Mouse (Mus musculus) thymus, adult 2 months (tissue): ENCODE results near the gene Panx3. TPM values are rescaled to one million over a fixed set of nuclear protein-coding genes. Genes with fewer than 3 reads are reported as not detected.
A peak's percentile ranks its signal among the peaks of the same experiment; 100 is the strongest.

Experiments
- DNase-seq: peaks from one replicate; pipeline ENCODE4 v3.0.0; 2021
- H3K27ac ChIP-seq: fragments of 200-500 bp; 2 replicates; pipeline ENCODE4 v1.5.1; 2012; ENCODE audit warnings: low read length, control low read depth; ENCODE audit not compliant: control insufficient read depth, insufficient read depth
- H3K27me3 ChIP-seq: fragments of 200-500 bp; 2 replicates; pipeline ENCODE4 v1.6.1; 2012; ENCODE audit warnings: mild to moderate bottlenecking, low read length, moderate library complexity, mixed read lengths; ENCODE audit not compliant: control insufficient read depth, insufficient read depth
- H3K36me3 ChIP-seq: fragments of 200-500 bp; 2 replicates; pipeline ENCODE4 v1.6.1; 2012; ENCODE audit warnings: mild to moderate bottlenecking, low read length, moderate library complexity; ENCODE audit not compliant: control insufficient read depth, insufficient read depth
- H3K4me1 ChIP-seq: fragments of 200-500 bp; replicated peaks from 2 replicates; pipeline ENCODE4 v1.6.1; 2012; ENCODE audit warnings: low read length; ENCODE audit not compliant: control insufficient read depth, insufficient read depth
- H3K4me3 ChIP-seq: fragments of 200-500 bp; 2 replicates; pipeline ENCODE4 v1.5.1; 2012; ENCODE audit warnings: mild to moderate bottlenecking, low read length, control low read depth, moderate library complexity; ENCODE audit not compliant: control insufficient read depth, insufficient read depth
- CTCF ChIP-seq: fragments of 200-500 bp; IDR thresholded peaks from 2 replicates; pipeline ENCODE4 v1.5.1; 2012; ENCODE audit warnings: mild to moderate bottlenecking, control low read depth, low read length, moderate library complexity, borderline replicate concordance; ENCODE audit not compliant: control insufficient read depth, poor library complexity, insufficient read depth; ENCODE audit errors: extremely low read depth
- POLR2A ChIP-seq: fragments of 200-500 bp; IDR thresholded peaks from 2 replicates; pipeline ENCODE4 v1.6.1; 2012; ENCODE audit warnings: mild to moderate bottlenecking, low read length, control low read depth, moderate library complexity; ENCODE audit not compliant: control insufficient read depth, poor library complexity, insufficient read depth; ENCODE audit errors: extremely low read depth
- WGBS: fragments of 180-500 bp; shearing (Covaris S2); methylation state at CpG from one replicate; pipeline ENCODE4 v1.1.7; 2018; 5-methylcytosine and 5-hydroxymethylcytosine counted together
- polyA plus RNA-seq: library from polyadenylated mRNA; depleted of rRNA; stranded (reverse); fragments of >200 nt; gene quantifications from 2 replicates; pipeline ENCODE4 v1.2.3, GENCODE M21; 2012

Gene Panx3
- polyA plus RNA-seq, 1 experiment = not detected

GRCm38 (mm10) chr9:37656931-37657481 lies 12.0 kb downstream of the Panx3 start, which contains the start of gene Tbrg1:
Gene Tbrg1 (minus strand): TSS chr9:37657312.
- DNase-seq = peak; percentile 66
- TF ChIP-seq POLR2A = no peak
- peak; percentile 25; the same call in 1 of the 2 replicates for TF ChIP-seq CTCF
- H3K27me3 ChIP-seq = no peaks in the 10 kb centered on the region
- under 1% methylated on average over 36 of the region's 36 CpGs for WGBS
- H3K27ac ChIP-seq = peak within 1 kb of the TSS; percentile 89
- no peaks in the 10 kb centered on the region for H3K4me1 ChIP-seq
- peak within 1 kb of the TSS; percentile 99 for H3K4me3 ChIP-seq
- peaks cover 23% of the 10 kb centered on the region for H3K36me3 ChIP-seq

- peaks cover 26% of the 10 kb centered on the region for H3K36me3 ChIP-seq
- H3K27me3 ChIP-seq = no peaks in the 10 kb centered on the region
- no peaks in the 10 kb centered on the region for H3K4me1 ChIP-seq
- DNase-seq = peak; percentile 35
- TF ChIP-seq CTCF (no peak), POLR2A (no peak)
- peak overlapping the region; percentile 99 for H3K4me3 ChIP-seq
- H3K27ac ChIP-seq = peak overlapping the region; percentile 89
- WGBS = under 1% methylated on average over 10 of the region's 10 CpGs
Observed at GRCm38 (mm10) chr9:37656439-37656881, 12.6 kb downstream of the Panx3 start.

- H3K27ac ChIP-seq = no peak overlapping the region
- H3K36me3 ChIP-seq = peaks cover 30% of the 10 kb centered on the region
- no peak overlapping the region for H3K4me3 ChIP-seq
- TF ChIP-seq POLR2A = no peak
- TF ChIP-seq CTCF = no peak
- H3K4me1 ChIP-seq = no peaks in the 10 kb centered on the region
- no peak for DNase-seq
- WGBS = 20% methylated on average over 8 of the region's 8 CpGs
- no peaks in the 10 kb centered on the region for H3K27me3 ChIP-seq
Observed at GRCm38 (mm10) chr9:37655961-37656360, 13.1 kb downstream of the Panx3 start.

- no peaks in the 10 kb centered on the region for H3K4me1 ChIP-seq
- whole genome bisulfite sequencing = 96% methylated on average over 5 of the region's 5 CpGs
- H3K27me3 ChIP-seq = no peaks in the 10 kb centered on the region
- H3K27ac ChIP-seq = no peak overlapping the region
- TF ChIP-seq POLR2A (no peak), CTCF (no peak)
- H3K36me3 ChIP-seq = peaks cover 51% of the 10 kb centered on the region
- no peak for DNase-seq
- H3K4me3 ChIP-seq = no peak overlapping the region
Observed at GRCm38 (mm10) chr9:37653836-37654235, 15.2 kb downstream of the Panx3 start.

GRCm38 (mm10) chr9:37650639-37651038 lies 18.4 kb downstream of the Panx3 start:
- DNase-seq = no peak
- H3K36me3 ChIP-seq = peaks cover 70% of the 10 kb centered on the region

GRCm38 (mm10) chr9:37646246-37646645 lies 22.8 kb downstream of the Panx3 start:
- H3K27ac ChIP-seq = no peak overlapping the region
- no peak overlapping the region for H3K4me3 ChIP-seq
- peaks cover 43% of the 10 kb centered on the region for H3K36me3 ChIP-seq
- H3K27me3 ChIP-seq = no peaks in the 10 kb centered on the region
- DNase-seq = no peak
- H3K4me1 ChIP-seq = no peaks in the 10 kb centered on the region
- TF ChIP-seq POLR2A = no peak
- TF ChIP-seq CTCF = no peak
- WGBS = 95% methylated on average over 3 of the region's 3 CpGs

More at GRCm38 (mm10) chr9:37650639-37651038, 18.4 kb downstream of the Panx3 start:
- TF ChIP-seq CTCF (no peak), POLR2A (no peak)
- Histone ChIP-seq H3K4me3 (no peak overlapping the region), H3K27ac (no peak overlapping the region), H3K27me3 (no peaks in the 10 kb centered on the region), H3K4me1 (no peaks in the 10 kb centered on the region)
- 98% methylated on average over 5 of the region's 5 CpGs for WGBS
